Mouse (Mus musculus): ENCODE data around the gene Tom1l1. TPM values are rescaled to one million over a fixed set of nuclear protein-coding genes. Genes with fewer than 3 reads are reported as not detected.
A peak's percentile ranks its signal among the peaks of the same experiment; 100 is the strongest.

Tom1l1 gene
- polyA plus RNA-seq, 1 experiment from 2014 or later: 60.7 TPM

- H3K36me3 ChIP-seq (ENCODE audit: control insufficient read depth, insufficient read depth, low read length): peaks cover 6% of the 10 kb centered on the region; the same call in 1 of the 2 replicates
- DNase-seq (ENCODE audit: low spot score) (no peak), ATAC-seq (replicated peaks; ENCODE audit: low FRiP score) (no peak)
- no peaks in the 10 kb centered on the region for H3K9me3 ChIP-seq (ENCODE audit: control insufficient read depth, low read length)
- no peak overlapping the region for H3K4me2 ChIP-seq
- no peak overlapping the region for H3K9ac ChIP-seq (ENCODE audit: low read depth, low read length)
- no peak overlapping the region for H3K4me3 ChIP-seq (ENCODE audit: low read depth, low read length)
- no peak overlapping the region for H3K27ac ChIP-seq (ENCODE audit: low read depth, low read length)
- H3K4me1 ChIP-seq (replicated peaks; ENCODE audit: control insufficient read depth, insufficient read depth, low read length): peaks cover 7% of the 10 kb centered on the region
- H3K27me3 ChIP-seq (replicated peaks; ENCODE audit: control insufficient read depth, insufficient read depth, low read length): no peaks in the 10 kb centered on the region
Observed at GRCm38 (mm10) chr11:90681171-90681570, 7.0 kb downstream of the Tom1l1 start.

GRCm38 (mm10) chr11:90678582-90678981, 9.6 kb downstream of the Tom1l1 start:
- DNase-seq (ENCODE audit: low spot score): no peak
- no peak overlapping the region for H3K4me2 ChIP-seq
- H3K27ac ChIP-seq (ENCODE audit: low read depth, low read length): no peak overlapping the region
- no peaks in the 10 kb centered on the region for H3K9me3 ChIP-seq (ENCODE audit: control insufficient read depth, low read length)
- 92% methylated on average over 5 of the region's 5 CpGs for WGBS
- H3K36me3 ChIP-seq (ENCODE audit: control insufficient read depth, insufficient read depth, low read length): peaks cover 6% of the 10 kb centered on the region; the same call in 1 of the 2 replicates
- ATAC-seq (replicated peaks; ENCODE audit: low FRiP score): no peak
- no peak overlapping the region for H3K9ac ChIP-seq (ENCODE audit: low read depth, low read length)
- H3K27me3 ChIP-seq (replicated peaks; ENCODE audit: control insufficient read depth, insufficient read depth, low read length): no peaks in the 10 kb centered on the region
- H3K4me1 ChIP-seq (replicated peaks; ENCODE audit: control insufficient read depth, insufficient read depth, low read length): peaks cover 5% of the 10 kb centered on the region
- H3K4me3 ChIP-seq (ENCODE audit: low read depth, low read length): no peak overlapping the region

GRCm38 (mm10) chr11:90677771-90678288, 10.3 kb downstream of the Tom1l1 start:
- peaks cover 5% of the 10 kb centered on the region for H3K4me1 ChIP-seq (replicated peaks; ENCODE audit: control insufficient read depth, insufficient read depth, low read length)
- no peak for DNase-seq (ENCODE audit: low spot score)

GRCm38 (mm10) chr11:90677027-90677426, 11.1 kb downstream of the Tom1l1 start:
- peaks cover 5% of the 10 kb centered on the region for H3K4me1 ChIP-seq (replicated peaks; ENCODE audit: control insufficient read depth, insufficient read depth, low read length)
- H3K4me2 ChIP-seq: peak overlapping the region; percentile 48
- DNase-seq (ENCODE audit: low spot score): no peak
- no peak for ATAC-seq (replicated peaks; ENCODE audit: low FRiP score)
- H3K9ac ChIP-seq (ENCODE audit: low read depth, low read length): no peak overlapping the region
- 91% methylated on average over 7 of the region's 7 CpGs for WGBS
- H3K4me3 ChIP-seq (ENCODE audit: low read depth, low read length): 0 out of 2 replicates have a peak overlapping the region, but pooled peaks have one; percentile 5
- H3K9me3 ChIP-seq (ENCODE audit: control insufficient read depth, low read length): no peaks in the 10 kb centered on the region
- peaks cover 13% of the 10 kb centered on the region; the same call in 1 of the 2 replicates for H3K36me3 ChIP-seq (ENCODE audit: control insufficient read depth, insufficient read depth, low read length)
- H3K27me3 ChIP-seq (replicated peaks; ENCODE audit: control insufficient read depth, insufficient read depth, low read length): no peaks in the 10 kb centered on the region
- no peak overlapping the region for H3K27ac ChIP-seq (ENCODE audit: low read depth, low read length)

More at GRCm38 (mm10) chr11:90677771-90678288, 10.3 kb downstream of the Tom1l1 start:
- H3K4me2 ChIP-seq: no peak overlapping the region
- H3K27ac ChIP-seq (ENCODE audit: low read depth, low read length): no peak overlapping the region
- no peaks in the 10 kb centered on the region for H3K27me3 ChIP-seq (replicated peaks; ENCODE audit: control insufficient read depth, insufficient read depth, low read length)
- 72% methylated on average over 8 of the region's 8 CpGs for WGBS
- no peak overlapping the region for H3K9ac ChIP-seq (ENCODE audit: low read depth, low read length)
- no peak for ATAC-seq (replicated peaks; ENCODE audit: low FRiP score)
- peaks cover 10% of the 10 kb centered on the region; the same call in 1 of the 2 replicates for H3K36me3 ChIP-seq (ENCODE audit: control insufficient read depth, insufficient read depth, low read length)
- no peaks in the 10 kb centered on the region for H3K9me3 ChIP-seq (ENCODE audit: control insufficient read depth, low read length)
- H3K4me3 ChIP-seq (ENCODE audit: low read depth, low read length): no peak overlapping the region

- Histone ChIP-seq H3K27me3 (replicated peaks; ENCODE audit: control insufficient read depth, insufficient read depth, low read length) (no peaks in the 10 kb centered on the region), H3K27ac (ENCODE audit: low read depth, low read length) (peak overlapping the region; percentile 64), H3K4me3 (ENCODE audit: low read depth, low read length) (peak overlapping the region; percentile 30; the same call in 1 of the 2 replicates), H3K4me1 (replicated peaks; ENCODE audit: control insufficient read depth, insufficient read depth, low read length) (peaks cover 5% of the 10 kb centered on the region), H3K4me2 (peak overlapping the region; percentile 48), H3K9me3 (ENCODE audit: control insufficient read depth, low read length) (no peaks in the 10 kb centered on the region), H3K9ac (ENCODE audit: low read depth, low read length) (peak overlapping the region; percentile 18), H3K36me3 (ENCODE audit: control insufficient read depth, insufficient read depth, low read length) (peaks cover 10% of the 10 kb centered on the region; the same call in 1 of the 2 replicates)
- DNase-seq (ENCODE audit: low spot score): no peak
- WGBS: 40% methylated on average over 5 of the region's 5 CpGs
- peak; percentile 97 for ATAC-seq (replicated peaks; ENCODE audit: low FRiP score)
Observed at GRCm38 (mm10) chr11:90675479-90676110, 12.6 kb downstream of the Tom1l1 start.

GRCm38 (mm10) chr11:90667325-90667724, 20.8 kb downstream of the Tom1l1 start:
- WGBS: 86% methylated on average over 6 of the region's 6 CpGs
- Histone ChIP-seq H3K4me2 (no peak overlapping the region), H3K27me3 (replicated peaks; ENCODE audit: control insufficient read depth, insufficient read depth, low read length) (no peaks in the 10 kb centered on the region), H3K4me3 (ENCODE audit: low read depth, low read length) (no peak overlapping the region), H3K36me3 (ENCODE audit: control insufficient read depth, insufficient read depth, low read length) (peaks cover 6% of the 10 kb centered on the region; the same call in 1 of the 2 replicates), H3K4me1 (replicated peaks; ENCODE audit: control insufficient read depth, insufficient read depth, low read length) (peaks cover 44% of the 10 kb centered on the region), H3K9ac (ENCODE audit: low read depth, low read length) (no peak overlapping the region), H3K9me3 (ENCODE audit: control insufficient read depth, low read length) (no peaks in the 10 kb centered on the region), H3K27ac (ENCODE audit: low read depth, low read length) (no peak overlapping the region)
- DNase-seq (ENCODE audit: low spot score): no peak
- ATAC-seq (replicated peaks; ENCODE audit: low FRiP score): no peak

GRCm38 (mm10) chr11:90666916-90667315, 21.2 kb downstream of the Tom1l1 start:
- peak overlapping the region; percentile 21; the same call in 1 of the 2 replicates for H3K9ac ChIP-seq (ENCODE audit: low read depth, low read length)

GRCm38 (mm10) chr11:90666144-90666757, 21.9 kb downstream of the Tom1l1 start:
- H3K9me3 ChIP-seq (ENCODE audit: control insufficient read depth, low read length): no peaks in the 10 kb centered on the region
- H3K27ac ChIP-seq (ENCODE audit: low read depth, low read length): peak overlapping the region; percentile 98
- peaks cover 12% of the 10 kb centered on the region; the same call in 1 of the 2 replicates for H3K36me3 ChIP-seq (ENCODE audit: control insufficient read depth, insufficient read depth, low read length)
- no peaks in the 10 kb centered on the region for H3K27me3 ChIP-seq (replicated peaks; ENCODE audit: control insufficient read depth, insufficient read depth, low read length)
- H3K4me3 ChIP-seq (ENCODE audit: low read depth, low read length): no peak overlapping the region
- ATAC-seq (replicated peaks; ENCODE audit: low FRiP score) (peak; percentile 61), DNase-seq (ENCODE audit: low spot score) (no peak)
- H3K4me2 ChIP-seq: peak overlapping the region; percentile 43
- WGBS: 37% methylated on average over 3 of the region's 3 CpGs
- H3K4me1 ChIP-seq (replicated peaks; ENCODE audit: control insufficient read depth, insufficient read depth, low read length): peaks cover 45% of the 10 kb centered on the region
- 0 out of 2 replicates have a peak overlapping the region, but pooled peaks have one; percentile 21 for H3K9ac ChIP-seq (ENCODE audit: low read depth, low read length)

More at GRCm38 (mm10) chr11:90666916-90667315, 21.2 kb downstream of the Tom1l1 start:
- ATAC-seq (replicated peaks; ENCODE audit: low FRiP score) (peak; percentile 72), DNase-seq (ENCODE audit: low spot score) (no peak)
- H3K9me3 ChIP-seq (ENCODE audit: control insufficient read depth, low read length): no peaks in the 10 kb centered on the region
- 49% methylated on average over 4 of the region's 4 CpGs for WGBS
- H3K4me2 ChIP-seq: peak overlapping the region; percentile 43
- no peak overlapping the region for H3K4me3 ChIP-seq (ENCODE audit: low read depth, low read length)
- H3K27ac ChIP-seq (ENCODE audit: low read depth, low read length): peak overlapping the region; percentile 98
- peaks cover 5% of the 10 kb centered on the region; the same call in 1 of the 2 replicates for H3K36me3 ChIP-seq (ENCODE audit: control insufficient read depth, insufficient read depth, low read length)
- H3K4me1 ChIP-seq (replicated peaks; ENCODE audit: control insufficient read depth, insufficient read depth, low read length): peaks cover 45% of the 10 kb centered on the region
- no peaks in the 10 kb centered on the region for H3K27me3 ChIP-seq (replicated peaks; ENCODE audit: control insufficient read depth, insufficient read depth, low read length)
